Mouse (Mus musculus): ENCODE data around the gene Hadha.

DNA sequence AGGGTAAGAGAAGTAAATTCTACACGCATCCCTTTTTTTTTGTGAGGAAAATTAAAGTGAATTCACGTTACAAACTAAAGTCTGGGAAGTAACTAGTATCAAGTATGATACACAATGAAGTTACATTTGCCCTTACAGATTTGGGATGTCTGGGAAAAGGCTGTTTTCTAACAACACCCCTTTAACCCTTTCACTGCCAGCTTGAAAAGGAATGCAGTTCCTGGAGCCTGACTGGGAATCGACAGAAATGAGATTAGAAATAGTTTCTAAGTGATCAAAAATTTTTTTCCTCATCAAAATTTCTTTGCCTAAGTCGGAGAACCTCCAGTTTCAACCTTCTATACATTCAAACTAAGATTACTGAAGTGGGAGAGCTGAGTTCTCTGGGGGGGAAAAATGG is 949 bp downstream of the Hadha start:
- no peak for TF ChIP-seq CTCF (conservative IDR thresholded peaks at IDR 0.05; ENCODE audit: insufficient read depth, insufficient read length, low read depth, low read length)
- no peak for TF ChIP-seq POLR2A (IDR thresholded peaks at IDR 0.05; ENCODE audit: low read depth, low read length)

All from kidney, adult 2 months (tissue).